Mouse (Mus musculus): ENCODE results near the gene Spg7. TPM values are rescaled to one million over a fixed set of nuclear protein-coding genes. Genes with fewer than 3 reads are reported as not detected.

Spg7 gene
- polyA plus RNA-seq, 1 experiment from 2014 or later = 49.6 TPM

GRCm38 (mm10) chr8:123077213-123077612 lies 14.5 kb downstream of the Spg7 start:
- WGBS = 87% methylated on average over 6 of the region's 6 CpGs
- Histone ChIP-seq H3K36me3 (ENCODE audit: insufficient read depth, low read length) (peaks cover 60% of the 10 kb centered on the region), H3K4me1 (replicated peaks; ENCODE audit: insufficient read depth, low read length) (no peaks in the 10 kb centered on the region), H3K4me2 (ENCODE audit: low read length) (no peak overlapping the region), H3K4me3 (replicated peaks; ENCODE audit: low read depth, low read length) (no peak overlapping the region), H3K9ac (ENCODE audit: low read depth, low read length) (no peak overlapping the region), H3K27me3 (ENCODE audit: insufficient read depth, low read length) (no peaks in the 10 kb centered on the region), H3K9me3 (replicated peaks; ENCODE audit: low read length) (no peaks in the 10 kb centered on the region), H3K27ac (no peak overlapping the region)
- ATAC-seq (replicated peaks; ENCODE audit: low FRiP score, low read depth) = no peak
- TF ChIP-seq CTCF (IDR thresholded peaks at IDR 0.05; ENCODE audit: low read depth) = no peak
- no peak for DNase-seq (ENCODE audit: low spot score)

GRCm38 (mm10) chr8:123082993-123083392 lies 20.3 kb downstream of the Spg7 start:
- Histone ChIP-seq H3K4me2 (ENCODE audit: low read length) (no peak overlapping the region), H3K27ac (no peak overlapping the region), H3K9me3 (replicated peaks; ENCODE audit: low read length) (no peaks in the 10 kb centered on the region), H3K9ac (ENCODE audit: low read depth, low read length) (no peak overlapping the region), H3K36me3 (ENCODE audit: insufficient read depth, low read length) (peaks cover 74% of the 10 kb centered on the region), H3K27me3 (ENCODE audit: insufficient read depth, low read length) (no peaks in the 10 kb centered on the region), H3K4me1 (replicated peaks; ENCODE audit: insufficient read depth, low read length) (no peaks in the 10 kb centered on the region), H3K4me3 (replicated peaks; ENCODE audit: low read depth, low read length) (no peak overlapping the region)
- TF ChIP-seq CTCF (IDR thresholded peaks at IDR 0.05; ENCODE audit: low read depth) = no peak
- WGBS = 72% methylated on average over 6 of the region's 6 CpGs
- ATAC-seq (replicated peaks; ENCODE audit: low FRiP score, low read depth) (no peak), DNase-seq (ENCODE audit: low spot score) (no peak)

- H3K4me1 ChIP-seq (replicated peaks; ENCODE audit: insufficient read depth, low read length) = no peaks in the 10 kb centered on the region
- no peak overlapping the region for H3K27ac ChIP-seq
- DNase-seq (ENCODE audit: low spot score) = no peak
- 91% methylated on average over 12 of the region's 12 CpGs for WGBS
- H3K36me3 ChIP-seq (ENCODE audit: insufficient read depth, low read length) = peaks cover 76% of the 10 kb centered on the region
- H3K9me3 ChIP-seq (replicated peaks; ENCODE audit: low read length) = no peaks in the 10 kb centered on the region
- no peak overlapping the region for H3K4me2 ChIP-seq (ENCODE audit: low read length)
- H3K9ac ChIP-seq (ENCODE audit: low read depth, low read length) = no peak overlapping the region
- H3K4me3 ChIP-seq (replicated peaks; ENCODE audit: low read depth, low read length) = no peak overlapping the region
- H3K27me3 ChIP-seq (ENCODE audit: insufficient read depth, low read length) = no peaks in the 10 kb centered on the region
- ATAC-seq (replicated peaks; ENCODE audit: low FRiP score, low read depth) = no peak
- no peak for TF ChIP-seq CTCF (IDR thresholded peaks at IDR 0.05; ENCODE audit: low read depth)
Measured at GRCm38 (mm10) chr8:123083610-123084009, 20.9 kb downstream of the Spg7 start.

- H3K4me1 ChIP-seq (replicated peaks; ENCODE audit: insufficient read depth, low read length) = no peaks in the 10 kb centered on the region
- H3K27me3 ChIP-seq (ENCODE audit: insufficient read depth, low read length) = no peaks in the 10 kb centered on the region
- H3K9ac ChIP-seq (ENCODE audit: low read depth, low read length) = no peak overlapping the region
- no peak for TF ChIP-seq CTCF (IDR thresholded peaks at IDR 0.05; ENCODE audit: low read depth)
- peaks cover 75% of the 10 kb centered on the region for H3K36me3 ChIP-seq (ENCODE audit: insufficient read depth, low read length)
- no peak for ATAC-seq (replicated peaks; ENCODE audit: low FRiP score, low read depth)
- no peak overlapping the region for H3K4me2 ChIP-seq (ENCODE audit: low read length)
- no peak overlapping the region for H3K27ac ChIP-seq
- H3K9me3 ChIP-seq (replicated peaks; ENCODE audit: low read length) = no peaks in the 10 kb centered on the region
- no peak for DNase-seq (ENCODE audit: low spot score)
- WGBS = 82% methylated on average over 9 of the region's 9 CpGs
- H3K4me3 ChIP-seq (replicated peaks; ENCODE audit: low read depth, low read length) = no peak overlapping the region
Measured at GRCm38 (mm10) chr8:123087289-123087688, 24.5 kb downstream of the Spg7 start.

GRCm38 (mm10) chr8:123097216-123097615 lies 34.5 kb downstream of the Spg7 start:
- no peak overlapping the region for H3K4me3 ChIP-seq (replicated peaks; ENCODE audit: low read depth, low read length)
- peak overlapping the region; percentile 55; the same call in 1 of the 2 replicates for H3K27ac ChIP-seq
- WGBS = 86% methylated on average over 11 of the region's 11 CpGs
- no peak for DNase-seq (ENCODE audit: low spot score)
- no peak overlapping the region for H3K4me2 ChIP-seq (ENCODE audit: low read length)
- H3K27me3 ChIP-seq (ENCODE audit: insufficient read depth, low read length) = no peaks in the 10 kb centered on the region
- no peak overlapping the region for H3K9ac ChIP-seq (ENCODE audit: low read depth, low read length)
- H3K9me3 ChIP-seq (replicated peaks; ENCODE audit: low read length) = no peaks in the 10 kb centered on the region
- TF ChIP-seq CTCF (IDR thresholded peaks at IDR 0.05; ENCODE audit: low read depth) = no peak
- peaks cover 27% of the 10 kb centered on the region for H3K36me3 ChIP-seq (ENCODE audit: insufficient read depth, low read length)
- no peak for ATAC-seq (replicated peaks; ENCODE audit: low FRiP score, low read depth)
- no peaks in the 10 kb centered on the region for H3K4me1 ChIP-seq (replicated peaks; ENCODE audit: insufficient read depth, low read length)

- ATAC-seq (replicated peaks; ENCODE audit: low FRiP score, low read depth) (peak; percentile 71), DNase-seq (ENCODE audit: low spot score) (no peak)
- no peaks in the 10 kb centered on the region for H3K4me1 ChIP-seq (replicated peaks; ENCODE audit: insufficient read depth, low read length)
- H3K9me3 ChIP-seq (replicated peaks; ENCODE audit: low read length) = no peaks in the 10 kb centered on the region
- TF ChIP-seq CTCF (IDR thresholded peaks at IDR 0.05; ENCODE audit: low read depth) = peak; percentile 47
- 53% methylated on average over 12 of the region's 12 CpGs for WGBS
- peaks cover 25% of the 10 kb centered on the region for H3K36me3 ChIP-seq (ENCODE audit: insufficient read depth, low read length)
- peak overlapping the region; percentile 55 for H3K27ac ChIP-seq
- no peaks in the 10 kb centered on the region for H3K27me3 ChIP-seq (ENCODE audit: insufficient read depth, low read length)
- H3K9ac ChIP-seq (ENCODE audit: low read depth, low read length) = no peak overlapping the region
- no peak overlapping the region for H3K4me3 ChIP-seq (replicated peaks; ENCODE audit: low read depth, low read length)
- H3K4me2 ChIP-seq (ENCODE audit: low read length) = no peak overlapping the region
Measured at GRCm38 (mm10) chr8:123097786-123098584, 35.2 kb downstream of the Spg7 start.

All from kidney, postnatal 0 days (tissue).